Mouse (Mus musculus) embryonic fibroblast, embryonic 13.5 days (primary cell): ENCODE results near the gene Lif.

ENCODE experiments used
- CTCF ChIP-seq: IDR thresholded peaks from 2 replicates; pipeline ENCODE4 v1.5.1; 2011; ENCODE audit warnings: mild to moderate bottlenecking, control low read depth, low read length, moderate library complexity, borderline replicate concordance; ENCODE audit not compliant: insufficient read depth
- POLR2A ChIP-seq: IDR thresholded peaks from 2 replicates; pipeline ENCODE4 v1.6.1; 2011; ENCODE audit warnings: low read depth, mild to moderate bottlenecking, control low read depth, low read length, moderate library complexity

GRCm38 (mm10) chr11:4293481-4293880 is 36.1 kb downstream of the Lif start:
- TF ChIP-seq POLR2A (no peak), CTCF (no peak)
